Mouse (Mus musculus) CH12.LX (cell line): ENCODE measurements at regions not wholly inside any gene's neighbourhood (a gene's known extent, or its start where the extent isn't known, plus 50 kb on each side); places are given as distances from the start of the nearest gene placed in this dataset.

Experiments used
- DNase-seq: peaks from one replicate; pipeline ENCODE4 v3.0.0-alpha.2; 2013; ENCODE audit errors: extremely low read depth
- H3K27ac ChIP-seq: 2 replicates; pipeline ENCODE4 v1.5.1; 2012; ENCODE audit warnings: low read depth, mild to moderate bottlenecking, control low read depth, moderate library complexity; ENCODE audit not compliant: insufficient read depth
- H3K27me3 ChIP-seq: replicated peaks from 2 replicates; pipeline ENCODE3; 2012; ENCODE audit warnings: inconsistent platforms
- H3K36me3 ChIP-seq, 2 experiments: replicated peaks in 1 of 2; 2 replicates each; pipeline versions ENCODE3 to v1.6.1; 2012; ENCODE audit warnings: inconsistent platforms in 1 of 2, low read length in 1 of 2, mild to moderate bottlenecking in 1 of 2, mixed read lengths in 1 of 2, moderate library complexity in 1 of 2; ENCODE audit not compliant: control insufficient read depth in 1 of 2, insufficient read depth in 1 of 2
- H3K4me1 ChIP-seq, 2 experiments: 2 replicates each; pipeline ENCODE4 v1.6.1; 2012; ENCODE audit warnings: inconsistent platforms in 1 of 2, moderate library complexity in 1 of 2; ENCODE audit not compliant: insufficient read depth in 2 of 2, control insufficient read depth in 1 of 2
- H3K4me2 ChIP-seq: 2 replicates; pipeline ENCODE4 v1.6.1; 2012; ENCODE audit warnings: low read depth, mild to moderate bottlenecking, control low read depth; ENCODE audit not compliant: poor library complexity, insufficient read depth, severe bottlenecking
- H3K4me3 ChIP-seq, 3 experiments: fragments of 150-350 bp in 1 of 3; sonication (generic) in 1 of 3; replicated peaks in 1 of 3; 2 replicates each; pipeline versions ENCODE3 to v1.5.1; 2011 to 2012; ENCODE audit warnings: low read depth in 2 of 3, low read length in 2 of 3, mild to moderate bottlenecking in 2 of 3, moderate library complexity in 2 of 3, control low read depth in 1 of 3, improper control_type of control experiment in 1 of 3, inconsistent platforms in 1 of 3, mixed read lengths in 1 of 3; ENCODE audit not compliant: poor library complexity in 1 of 3
- H3K79me2 ChIP-seq: replicated peaks from 2 replicates; pipeline ENCODE4 v1.6.1; 2012; ENCODE audit warnings: mild to moderate bottlenecking, moderate library complexity; ENCODE audit not compliant: control insufficient read depth, poor library complexity, insufficient read depth, severe bottlenecking; ENCODE audit errors: extremely low read depth
- H3K9ac ChIP-seq: 2 replicates; pipeline ENCODE4 v1.6.1; 2012; ENCODE audit warnings: low read depth, mild to moderate bottlenecking, control low read depth, moderate library complexity; ENCODE audit not compliant: insufficient read depth
- H3K9me3 ChIP-seq: replicated peaks from 2 replicates; pipeline ENCODE3; 2012; ENCODE audit warnings: low read length, inconsistent platforms, mixed read lengths
- BHLHE40 ChIP-seq: IDR thresholded peaks from 2 replicates; pipeline ENCODE4 v1.6.1; 2011; ENCODE audit warnings: mild to moderate bottlenecking, low read depth, low read length, improper control_type of control experiment
- CHD2 ChIP-seq: IDR thresholded peaks from 2 replicates; pipeline ENCODE4 v1.6.1; 2011; ENCODE audit warnings: low read length, improper control_type of control experiment
- CTCF ChIP-seq, 2 experiments: IDR thresholded peaks in 1 of 2; conservative IDR thresholded peaks in 1 of 2; 2 replicates each; pipeline ENCODE4 v1.5.1; 2011 to 2012; ENCODE audit warnings: low read depth in 2 of 2, low read length in 2 of 2, improper control_type of control experiment in 1 of 2, inconsistent platforms in 1 of 2, mild to moderate bottlenecking in 1 of 2, moderate library complexity in 1 of 2
- E2F4 ChIP-seq: IDR thresholded peaks from 2 replicates; pipeline ENCODE4 v1.6.1; 2011; ENCODE audit warnings: low read depth, low read length, improper control_type of control experiment; ENCODE audit not compliant: insufficient replicate concordance
- EP300 ChIP-seq: IDR thresholded peaks from 2 replicates; pipeline ENCODE4 v1.6.1; 2011; ENCODE audit warnings: low read length, improper control_type of control experiment
- ETS1 ChIP-seq: conservative IDR thresholded peaks from 2 replicates; pipeline ENCODE4 v1.6.1; 2012; ENCODE audit warnings: low read depth, mild to moderate bottlenecking, inconsistent platforms, low read length, improper control_type of control experiment, moderate library complexity
- HCFC1 ChIP-seq: IDR thresholded peaks from 2 replicates; pipeline ENCODE4 v1.6.1; 2012; ENCODE audit warnings: low read depth, mild to moderate bottlenecking, inconsistent platforms, low read length, improper control_type of control experiment
- IRF4 ChIP-seq: IDR thresholded peaks from 2 replicates; pipeline ENCODE4 v1.6.1; 2014; ENCODE audit warnings: low read depth, mild to moderate bottlenecking, inconsistent platforms, low read length, improper control_type of control experiment
- JUN ChIP-seq: IDR thresholded peaks from 2 replicates; pipeline ENCODE4 v1.6.1; 2011; ENCODE audit warnings: low read depth, mild to moderate bottlenecking, low read length, improper control_type of control experiment, moderate library complexity; ENCODE audit not compliant: insufficient read depth
- JUND ChIP-seq: conservative IDR thresholded peaks from 2 replicates; pipeline ENCODE4 v1.6.1; 2011; ENCODE audit warnings: low read depth, low read length, improper control_type of control experiment
- KAT2A ChIP-seq: IDR thresholded peaks from 2 replicates; pipeline ENCODE4 v1.6.1; 2012; ENCODE audit warnings: low read length, improper control_type of control experiment, inconsistent platforms; ENCODE audit not compliant: insufficient replicate concordance
- MAX ChIP-seq: IDR thresholded peaks from 2 replicates; pipeline ENCODE4 v1.6.1; 2011; ENCODE audit warnings: low read length, improper control_type of control experiment
- MYC ChIP-seq: IDR thresholded peaks from 2 replicates; pipeline ENCODE4 v1.6.1; 2011; ENCODE audit warnings: low read depth, mild to moderate bottlenecking, improper control_type of control experiment, low read length
- NELFE ChIP-seq: IDR thresholded peaks from 2 replicates; pipeline ENCODE4 v1.6.1; 2011; ENCODE audit warnings: low read depth, low read length, improper control_type of control experiment
- POLR2A ChIP-seq: IDR thresholded peaks from 2 replicates; pipeline ENCODE4 v1.6.1; 2011; ENCODE audit warnings: low read depth, mild to moderate bottlenecking, improper control_type of control experiment, low read length
- RAD21 ChIP-seq: IDR thresholded peaks from 2 replicates; pipeline ENCODE4 v1.6.1; 2011; ENCODE audit warnings: low read depth, mild to moderate bottlenecking, low read length, improper control_type of control experiment, moderate library complexity
- RCOR1 ChIP-seq: conservative IDR thresholded peaks from 2 replicates; pipeline ENCODE4 v1.6.1; 2012; ENCODE audit warnings: low read depth, mild to moderate bottlenecking, inconsistent platforms, low read length, improper control_type of control experiment
- SMC3 ChIP-seq: IDR thresholded peaks from 2 replicates; pipeline ENCODE4 v1.6.1; 2011; ENCODE audit warnings: low read depth, low read length, improper control_type of control experiment
- TBP ChIP-seq: conservative IDR thresholded peaks from 2 replicates; pipeline ENCODE4 v1.6.1; 2011; ENCODE audit warnings: low read depth, low read length, improper control_type of control experiment
- USF2 ChIP-seq: conservative IDR thresholded peaks from 2 replicates; pipeline ENCODE4 v1.6.1; 2011; ENCODE audit warnings: low read depth, low read length, improper control_type of control experiment
- ZC3H11A ChIP-seq: IDR thresholded peaks from 2 replicates; pipeline ENCODE4 v1.6.1; 2012; ENCODE audit warnings: low read depth, mild to moderate bottlenecking, inconsistent platforms, low read length, improper control_type of control experiment
- ZKSCAN1 ChIP-seq: IDR thresholded peaks from 2 replicates; pipeline ENCODE4 v1.6.1; 2012; ENCODE audit warnings: low read depth, inconsistent platforms, low read length, improper control_type of control experiment, borderline replicate concordance
- ZNF384 ChIP-seq: IDR thresholded peaks from 2 replicates; pipeline ENCODE4 v1.6.1; 2012; ENCODE audit warnings: low read depth, low read length, improper control_type of control experiment, inconsistent platforms
- dilution Hi-C: fragments of 300-500 bp; cut with MboI; formaldehyde crosslinking; loops from 2 replicates; pipeline ENCODE4 v1.14.3; 2020; ENCODE audit warnings: low sequenced_read_pairs; ENCODE audit not compliant: extremely low pct_unique_long_range_greater_than_20kb, extremely low pct_ligation_motif_present
- in situ Hi-C: fragments of 300-500 bp; cut with MboI; formaldehyde crosslinking; loops from 3 replicates; pipeline ENCODE4 v1.14.3; 2019; ENCODE audit warnings: low sequenced_read_pairs, low pct_ligation_motif_present, low pct_unique_long_range_greater_than_20kb, mixed read lengths

DNA sequence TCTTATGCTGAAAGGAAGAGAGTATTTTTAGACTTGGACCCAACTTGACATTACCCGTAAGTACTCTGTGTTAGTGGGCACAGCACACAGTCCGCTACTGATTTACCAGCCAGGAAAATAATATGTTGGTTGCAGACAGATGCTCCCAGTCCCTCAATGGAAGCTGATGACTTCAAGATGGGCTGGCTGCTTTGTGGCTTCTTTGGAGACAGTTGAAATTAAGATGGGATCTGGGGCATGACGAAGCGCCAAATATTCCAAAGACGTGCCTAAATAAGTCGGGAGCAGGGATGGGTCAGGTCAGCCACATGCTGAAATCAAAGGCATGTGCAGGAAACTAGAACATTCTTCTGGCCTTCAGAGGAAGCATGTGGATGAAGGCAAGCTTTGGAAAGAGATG is 321.8 kb upstream of the Cdh5 start:
- dilution Hi-C loops (no loop called here), in situ Hi-C loops (no loop called here)
- H3K4me2 ChIP-seq: no peak overlapping the region
- no peak overlapping the region for H3K9ac ChIP-seq
- H3K4me1 ChIP-seq: no peaks in the 10 kb centered on the region; a peak in 1 of 4 replicates
- no peak for DNase-seq
- no peaks in the 10 kb centered on the region for H3K27me3 ChIP-seq
- no peak overlapping the region for H3K27ac ChIP-seq
- H3K36me3 ChIP-seq: no peaks in the 10 kb centered on the region
- no peaks in the 10 kb centered on the region for H3K9me3 ChIP-seq
- TF ChIP-seq CTCF (conservative IDR thresholded peaks at IDR 0.05 in 1 of 2, IDR thresholded peaks at IDR 0.05 in 1 of 2; ENCODE audit: low read depth in 2 of 2, low read length in 2 of 2): no peak
- no peak for TF ChIP-seq RAD21
- TF ChIP-seq EP300: no peak
- no peak for TF ChIP-seq USF2
- TF ChIP-seq SMC3: no peak
- H3K4me3 ChIP-seq: no peak overlapping the region
- no peaks in the 10 kb centered on the region for H3K79me2 ChIP-seq

DNA sequence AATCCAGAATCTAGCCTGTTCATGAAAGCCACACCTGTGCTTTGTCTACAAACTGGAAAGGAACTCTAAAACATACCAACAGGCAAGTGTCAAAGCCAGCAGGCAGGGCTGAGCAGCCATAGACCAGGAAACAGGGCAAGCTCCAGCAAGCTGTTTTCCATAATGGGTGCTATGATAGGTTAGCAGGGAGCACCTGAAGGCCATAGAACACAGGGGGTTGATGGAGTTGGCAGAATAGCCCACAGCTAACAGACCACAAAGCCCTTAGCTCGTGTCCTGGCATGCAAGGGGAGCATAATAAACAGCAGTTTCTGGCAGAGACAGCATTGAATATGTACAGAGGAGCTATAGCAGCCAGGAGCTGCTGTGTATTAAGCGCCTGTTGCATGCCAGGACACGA is 313.1 kb upstream of the Cdh5 start:
- Histone ChIP-seq H3K79me2 (no peaks in the 10 kb centered on the region), H3K4me1 (no peaks in the 10 kb centered on the region), H3K27me3 (no peaks in the 10 kb centered on the region), H3K4me3 (no peak overlapping the region), H3K36me3 (no peaks in the 10 kb centered on the region), H3K9me3 (no peaks in the 10 kb centered on the region), H3K27ac (no peak overlapping the region), H3K4me2 (no peak overlapping the region), H3K9ac (no peak overlapping the region)
- dilution Hi-C loops (no loop called here), in situ Hi-C loops (no loop called here)
- no peak for DNase-seq
- TF ChIP-seq E2F4 (no peak), IRF4 (no peak), JUND (no peak), SMC3 (no peak), MAX (no peak), BHLHE40 (no peak), TBP (no peak), NELFE (no peak), CHD2 (no peak), RAD21 (no peak), USF2 (no peak)

DNA sequence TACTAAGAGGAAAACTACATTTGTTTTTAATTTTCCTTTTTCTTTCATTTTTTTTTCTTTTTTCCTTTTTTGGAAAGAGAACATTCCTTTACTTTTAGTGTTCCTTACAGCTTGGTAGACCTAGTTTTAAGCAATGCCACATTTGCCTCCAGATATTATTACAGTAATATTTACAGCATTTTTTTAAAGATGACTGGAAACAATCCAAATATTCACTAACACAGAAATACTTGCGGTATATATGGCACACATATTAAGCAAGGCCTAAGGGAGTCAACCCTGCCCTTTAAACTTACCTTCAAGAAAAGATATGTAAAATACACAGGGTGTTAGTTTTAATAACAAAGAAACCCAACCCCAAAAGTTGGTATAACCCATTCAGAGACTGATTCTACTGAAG is 308.1 kb upstream of the Cdh5 start:
- H3K79me2 ChIP-seq: no peaks in the 10 kb centered on the region
- no peak for TF ChIP-seq ZKSCAN1
- no peak for TF ChIP-seq KAT2A
- TF ChIP-seq MAX: no peak
- TF ChIP-seq POLR2A: no peak
- no peak for TF ChIP-seq EP300
- TF ChIP-seq RCOR1: no peak
- no peak for TF ChIP-seq JUN
- TF ChIP-seq SMC3: no peak
- no peak for TF ChIP-seq HCFC1
- no peak for TF ChIP-seq ETS1
- no peak for TF ChIP-seq MYC
- no peak for TF ChIP-seq ZC3H11A
- TF ChIP-seq ZNF384: no peak
- TF ChIP-seq, all 38 proteins: peak for 0
- H3K27me3 ChIP-seq: no peaks in the 10 kb centered on the region
- no peaks in the 10 kb centered on the region for H3K36me3 ChIP-seq
- no peak overlapping the region for H3K4me3 ChIP-seq
- no peaks in the 10 kb centered on the region for H3K9me3 ChIP-seq
- no peak overlapping the region for H3K9ac ChIP-seq
- no peak overlapping the region for H3K27ac ChIP-seq
- no peak for DNase-seq
- peaks cover 0 to 12% of the 10 kb centered on the region in 2 experiments; a peak in 2 of 4 replicates for H3K4me1 ChIP-seq
- dilution Hi-C loops: no loop called here
- in situ Hi-C loops: no loop called here
- no peak overlapping the region for H3K4me2 ChIP-seq
